Mouse (Mus musculus) C2C12 (cell line): Measurements from ENCODE around the gene Spry1. TPM values are rescaled to one million over a fixed set of nuclear protein-coding genes. Genes with fewer than 3 reads are reported as not detected.

Experiments used
- H3K27me3 ChIP-seq: one replicate; pipeline ENCODE4 v1.6.1; 2011; ENCODE audit not compliant: control insufficient read depth, insufficient read depth, insufficient read length
- H3K36me3 ChIP-seq: one replicate; pipeline ENCODE4 v1.6.1; 2011; ENCODE audit not compliant: control insufficient read depth, insufficient read depth
- H3K4me3 ChIP-seq: one replicate; pipeline ENCODE4 v1.5.1; 2011; ENCODE audit warnings: mild to moderate bottlenecking, control low read depth; ENCODE audit not compliant: poor library complexity, insufficient read depth, severe bottlenecking
- H3K79me2 ChIP-seq: one replicate; pipeline ENCODE4 v1.6.1; 2011; ENCODE audit not compliant: control insufficient read depth, insufficient read depth
- H3K79me3 ChIP-seq: one replicate; pipeline ENCODE4 v1.6.1; 2011; ENCODE audit warnings: low read depth, control low read depth
- H3ac ChIP-seq: one replicate; pipeline ENCODE3; 2011; ENCODE audit warnings: low read depth; ENCODE audit not compliant: control insufficient read depth, insufficient read length
- CEBPB ChIP-seq: IDR thresholded peaks from one replicate; pipeline ENCODE4 v1.6.1; 2011; ENCODE audit warnings: low read depth, mild to moderate bottlenecking, control low read depth, moderate library complexity
- CTCF ChIP-seq: IDR thresholded peaks from one replicate; pipeline ENCODE4 v1.5.1; 2011; ENCODE audit not compliant: control insufficient read depth, insufficient read depth, insufficient read length
- FOSL1 ChIP-seq: IDR thresholded peaks from one replicate; pipeline ENCODE4 v1.8.0; 2011; ENCODE audit warnings: mild to moderate bottlenecking, low read length; ENCODE audit not compliant: poor library complexity, insufficient read depth, severe bottlenecking
- MAX ChIP-seq: IDR thresholded peaks from one replicate; pipeline ENCODE4 v1.6.1; 2011; ENCODE audit warnings: mild to moderate bottlenecking, control low read depth
- MYOD1 ChIP-seq: IDR thresholded peaks from one replicate; pipeline ENCODE4 v1.6.1; 2011; ENCODE audit warnings: low read depth; ENCODE audit not compliant: control insufficient read depth, insufficient read length
- MYOG ChIP-seq: IDR thresholded peaks from one replicate; pipeline ENCODE4 v1.6.1; 2011; ENCODE audit not compliant: control insufficient read depth, insufficient read length; ENCODE audit errors: extremely low read depth
- USF1 ChIP-seq: IDR thresholded peaks from one replicate; pipeline ENCODE4 v1.6.1; 2011; ENCODE audit warnings: low read depth, mild to moderate bottlenecking, control low read depth, moderate library complexity
- polyA plus RNA-seq: library from polyadenylated mRNA; unstranded; fragments of >200 nt; fragmentation: generic; extraction: Trizol; gene quantifications from one replicate; pipeline ENCODE4 v1.2.1, GENCODE M21; 2012; ENCODE audit warnings: missing spikeins

Spry1 gene
- polyA plus RNA-seq, 1 experiment = 1.4 TPM

DNA sequence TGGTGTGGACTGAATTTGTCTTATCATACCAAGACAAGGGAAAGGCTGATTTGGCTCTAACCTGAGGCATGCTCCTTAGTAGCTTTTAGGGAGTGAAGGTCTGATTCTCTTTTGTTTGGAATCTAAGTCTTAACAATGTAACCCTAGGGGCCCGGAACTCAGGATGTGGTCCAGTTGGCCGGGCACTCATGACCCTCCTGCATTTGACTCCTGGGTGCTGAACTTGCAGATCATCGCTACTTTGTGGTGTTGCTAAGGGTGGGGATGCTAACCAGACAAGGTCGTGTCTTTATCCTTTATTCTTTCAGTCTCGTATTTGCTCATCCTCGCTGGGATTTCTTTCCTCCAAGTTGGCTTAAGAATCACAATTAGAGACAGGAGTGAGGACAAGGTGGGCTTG, 47.0 kb downstream of the Spry1 start:
- no peak overlapping the region for H3K4me3 ChIP-seq
- TF ChIP-seq MAX = no peak
- TF ChIP-seq CEBPB = no peak
- no peak for TF ChIP-seq USF1
- no peak for TF ChIP-seq MYOG
- no peak for TF ChIP-seq FOSL1
- TF ChIP-seq MYOD1 = no peak
- TF ChIP-seq CTCF = no peak
- H3K36me3 ChIP-seq = no peaks in the 10 kb centered on the region
- no peaks in the 10 kb centered on the region for H3K27me3 ChIP-seq
- no peaks in the 10 kb centered on the region for H3K79me3 ChIP-seq
- H3ac ChIP-seq = no peak overlapping the region
- no peaks in the 10 kb centered on the region for H3K79me2 ChIP-seq

DNA sequence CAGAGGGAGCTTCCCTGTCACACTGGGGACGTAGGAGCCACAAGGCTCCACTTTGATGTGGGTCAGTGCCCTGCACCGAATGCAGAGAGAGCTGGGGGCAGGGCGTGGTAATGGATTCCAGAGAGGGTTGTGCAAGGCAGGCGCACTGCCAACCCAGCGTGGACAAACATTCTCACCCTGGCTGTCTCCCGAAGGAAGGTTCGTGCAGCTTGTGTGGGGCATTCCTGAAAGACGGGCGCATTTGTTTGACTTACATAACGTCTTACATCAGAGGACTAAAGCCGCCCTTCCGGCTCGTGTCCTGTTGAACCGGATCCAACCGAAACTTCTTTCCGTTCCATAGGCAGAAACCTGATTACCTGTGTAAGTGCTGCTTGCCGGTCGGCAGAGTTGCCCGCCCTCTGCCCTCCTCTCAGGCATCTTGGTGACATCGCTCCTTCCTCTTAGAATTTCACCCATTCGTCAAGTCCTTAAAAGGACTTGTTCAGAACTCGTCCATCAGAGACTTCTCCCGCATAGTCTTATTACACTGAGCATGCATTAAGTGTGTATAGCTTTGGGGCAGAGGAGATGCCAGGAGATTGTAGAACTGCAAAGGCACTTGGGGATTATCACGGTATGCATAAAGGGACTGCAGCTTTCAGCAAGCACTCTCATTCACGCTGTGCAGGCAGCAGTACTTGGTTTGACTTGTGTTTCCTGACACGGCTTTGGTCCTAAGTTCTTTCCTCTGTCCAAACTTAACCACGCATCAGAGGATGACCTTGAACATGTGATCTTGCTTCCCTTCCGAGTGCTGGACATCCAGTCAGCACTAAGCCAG, 47.6 kb downstream of the Spry1 start:
- H3K4me3 ChIP-seq = no peak overlapping the region
- no peak for TF ChIP-seq MYOG
- no peak for TF ChIP-seq MYOD1
- TF ChIP-seq FOSL1 = no peak
- TF ChIP-seq CTCF = no peak
- no peak for TF ChIP-seq MAX
- TF ChIP-seq USF1 = no peak
- no peak for TF ChIP-seq CEBPB
- H3K79me2 ChIP-seq = no peaks in the 10 kb centered on the region
- no peaks in the 10 kb centered on the region for H3K36me3 ChIP-seq
- no peak overlapping the region for H3ac ChIP-seq
- H3K79me3 ChIP-seq = no peaks in the 10 kb centered on the region
- H3K27me3 ChIP-seq = no peaks in the 10 kb centered on the region

DNA sequence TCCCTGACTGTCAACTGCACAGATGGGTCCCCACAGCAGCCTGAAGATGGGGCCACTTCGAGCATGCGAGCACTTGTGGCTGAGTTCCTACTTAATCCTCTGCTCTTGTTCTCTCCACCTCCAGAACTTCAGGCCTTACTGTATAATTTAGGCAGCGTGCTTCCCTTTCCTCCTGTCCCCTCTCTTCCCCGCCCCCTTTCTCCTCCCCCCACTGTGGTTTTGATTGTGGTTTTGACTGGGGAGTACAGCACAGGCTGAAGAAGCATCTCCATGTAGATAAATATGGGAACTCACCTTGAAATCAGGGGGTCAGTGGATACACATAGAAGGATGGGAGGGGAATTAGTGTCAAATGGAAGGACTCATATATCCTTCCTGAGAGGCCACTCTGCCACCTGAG, 53.2 kb downstream of the Spry1 start:
- Histone ChIP-seq H3K79me3 (no peaks in the 10 kb centered on the region), H3K79me2 (no peaks in the 10 kb centered on the region), H3K36me3 (no peaks in the 10 kb centered on the region), H3ac (no peak overlapping the region), H3K4me3 (no peak overlapping the region), H3K27me3 (no peaks in the 10 kb centered on the region)
- TF ChIP-seq MAX = no peak
- no peak for TF ChIP-seq CTCF
- TF ChIP-seq MYOG = no peak
- no peak for TF ChIP-seq CEBPB
- no peak for TF ChIP-seq USF1

DNA sequence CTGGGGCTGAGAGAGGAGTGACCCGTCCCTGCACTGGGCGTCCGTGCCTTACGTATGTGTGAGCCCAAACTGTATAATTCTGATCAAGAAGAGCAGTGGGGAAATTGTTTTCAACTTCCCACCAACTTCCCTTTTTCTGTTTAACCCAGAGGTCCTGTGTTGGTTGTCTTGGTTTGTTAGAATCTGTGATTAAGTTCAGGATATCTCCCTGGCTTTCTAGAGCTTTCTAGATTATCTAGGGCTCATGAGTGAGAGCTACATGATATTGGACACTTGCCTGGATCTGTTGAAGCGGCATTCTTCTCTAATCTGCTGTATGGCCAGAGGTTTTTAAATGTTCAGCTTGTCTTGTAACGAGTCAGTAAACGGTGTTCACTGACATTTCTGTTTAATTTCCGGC, 53.8 kb downstream of the Spry1 start:
- Histone ChIP-seq H3ac (no peak overlapping the region), H3K36me3 (no peaks in the 10 kb centered on the region), H3K27me3 (no peaks in the 10 kb centered on the region), H3K79me3 (no peaks in the 10 kb centered on the region), H3K4me3 (no peak overlapping the region), H3K79me2 (no peaks in the 10 kb centered on the region)
- TF ChIP-seq CEBPB (no peak), FOSL1 (no peak), MYOD1 (no peak), MYOG (no peak), CTCF (no peak), MAX (no peak), USF1 (no peak)

Other genes with a start within 250 kb of the Spry1 start
- gene Spata5, start 220.1 kb upstream of the Spry1 start, polyA plus RNA-seq = 19.6 TPM
- 8.4 TPM for gene Nudt6, start 219.7 kb upstream of the Spry1 start, polyA plus RNA-seq
- gene Gm5148, start 84.5 kb downstream of the Spry1 start, polyA plus RNA-seq = 5.8 TPM